Mouse (Mus musculus): Measurements from ENCODE around the gene Gm21981.

DNA sequence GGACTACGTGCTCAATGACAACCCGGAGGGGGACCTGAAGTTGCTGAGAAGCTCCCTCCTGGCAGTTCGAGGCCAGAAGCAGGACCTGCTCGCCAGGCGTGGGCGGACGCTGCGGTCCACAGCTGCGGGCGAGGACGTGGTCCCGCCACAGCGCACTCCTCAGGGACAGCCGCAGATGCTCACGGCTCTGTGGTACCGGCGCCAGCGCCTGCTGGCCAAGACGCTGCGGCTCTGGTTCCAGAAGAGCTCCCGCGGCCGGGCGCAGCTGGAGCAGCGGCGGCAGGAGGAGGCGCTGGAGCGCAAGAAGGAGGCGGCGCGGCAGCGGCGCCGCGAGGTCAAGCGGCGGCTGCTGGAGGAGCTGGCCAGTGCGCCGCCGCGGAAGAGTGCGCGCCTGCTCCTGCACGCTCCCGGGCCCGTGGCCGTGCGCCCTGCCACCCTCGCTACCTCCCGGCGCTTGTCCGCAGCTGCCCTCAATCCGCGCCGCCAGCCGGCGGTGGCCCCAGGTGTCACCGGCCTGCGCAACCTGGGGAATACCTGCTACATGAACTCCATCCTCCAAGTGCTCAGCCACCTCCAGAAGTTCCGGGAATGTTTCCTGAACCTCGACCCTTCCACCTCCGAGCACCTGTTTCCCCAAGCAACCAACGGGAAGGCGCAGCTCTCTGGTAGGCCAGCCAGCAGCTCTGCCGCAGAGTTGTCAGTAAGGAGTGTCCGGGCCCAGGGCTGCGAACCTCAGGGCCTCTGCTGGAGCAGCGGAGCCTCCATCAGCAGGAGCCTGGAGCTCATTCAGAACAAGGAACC is 21.7 kb downstream of the Gm21981 start:
- no peak for TF ChIP-seq EP300 (IDR thresholded peaks at IDR 0.05; ENCODE audit: low read depth)
- TF ChIP-seq CTCF (IDR thresholded peaks at IDR 0.05; ENCODE audit: low read depth), result no peak; the same call in 1 of the 2 replicates

Data from heart, postnatal 0 days (tissue).